Mouse (Mus musculus) ES-Bruce4 (cell line): ENCODE data around the gene Prune1. TPM values are rescaled to one million over a fixed set of nuclear protein-coding genes. Genes with fewer than 3 reads are reported as not detected.

Source experiments
- H3K27ac ChIP-seq: 2 replicates; pipeline ENCODE4 v1.5.1; 2012; ENCODE audit warnings: low read length, inconsistent platforms; ENCODE audit not compliant: insufficient read depth
- H3K27me3 ChIP-seq: 2 replicates; pipeline ENCODE4 v1.6.1; 2012; ENCODE audit warnings: mild to moderate bottlenecking, low read length, inconsistent platforms; ENCODE audit not compliant: control insufficient read depth, poor library complexity, insufficient read depth, severe bottlenecking
- H3K36me3 ChIP-seq: 2 replicates; pipeline ENCODE4 v1.6.1; 2012; ENCODE audit warnings: inconsistent platforms, mild to moderate bottlenecking, low read length, moderate library complexity; ENCODE audit not compliant: control insufficient read depth, poor library complexity, insufficient read depth, severe bottlenecking
- H3K4me1 ChIP-seq: one replicate; pipeline ENCODE4 v1.8.1; 2011; ENCODE audit warnings: low read length; ENCODE audit not compliant: control insufficient read depth, insufficient read depth
- H3K4me3 ChIP-seq: 2 replicates; pipeline ENCODE4 v1.5.1; 2011; ENCODE audit warnings: low read depth, mild to moderate bottlenecking, low read length
- H3K9ac ChIP-seq: 2 replicates; pipeline ENCODE4 v1.6.1; 2012; ENCODE audit warnings: low read depth, mild to moderate bottlenecking, inconsistent platforms; ENCODE audit not compliant: poor library complexity, severe bottlenecking
- H3K9me3 ChIP-seq: replicated peaks from 2 replicates; pipeline ENCODE4 v1.6.1; 2012; ENCODE audit warnings: mild to moderate bottlenecking, low read length, inconsistent platforms; ENCODE audit not compliant: control insufficient read depth, poor library complexity, insufficient read depth, severe bottlenecking
- CTCF ChIP-seq: IDR thresholded peaks from one replicate; pipeline ENCODE4 v1.8.1; 2011; ENCODE audit warnings: low read depth, low read length
- EP300 ChIP-seq: IDR thresholded peaks from 2 replicates; pipeline ENCODE4 v1.6.1; 2011; ENCODE audit warnings: low read depth, low read length; ENCODE audit not compliant: insufficient read depth
- POLR2A ChIP-seq: IDR thresholded peaks from one replicate; pipeline ENCODE4 v1.8.1; 2011; ENCODE audit warnings: low read length; ENCODE audit not compliant: insufficient read depth
- polyA plus RNA-seq: library from polyadenylated mRNA; stranded (reverse); fragments of >200 nt; gene quantifications from 2 replicates; pipeline ENCODE4 v1.2.4, GENCODE M21; 2011; ENCODE audit warnings: low read depth; ENCODE audit not compliant: missing spikeins, insufficient read depth, insufficient read length

Gene Prune1
- polyA plus RNA-seq, 1 experiment = 43.9 TPM

GRCm38 (mm10) chr3:95243086-95243485 is 38.8 kb downstream of the Prune1 start:
- no peak overlapping the region for H3K27ac ChIP-seq
- no peak overlapping the region for H3K9ac ChIP-seq
- no peaks in the 10 kb centered on the region for H3K9me3 ChIP-seq
- no peaks in the 10 kb centered on the region for H3K36me3 ChIP-seq
- H3K4me1 ChIP-seq = peaks cover 2% of the 10 kb centered on the region
- H3K4me3 ChIP-seq = no peak overlapping the region
- H3K27me3 ChIP-seq = no peaks in the 10 kb centered on the region
- TF ChIP-seq POLR2A (no peak), CTCF (no peak)

DNA sequence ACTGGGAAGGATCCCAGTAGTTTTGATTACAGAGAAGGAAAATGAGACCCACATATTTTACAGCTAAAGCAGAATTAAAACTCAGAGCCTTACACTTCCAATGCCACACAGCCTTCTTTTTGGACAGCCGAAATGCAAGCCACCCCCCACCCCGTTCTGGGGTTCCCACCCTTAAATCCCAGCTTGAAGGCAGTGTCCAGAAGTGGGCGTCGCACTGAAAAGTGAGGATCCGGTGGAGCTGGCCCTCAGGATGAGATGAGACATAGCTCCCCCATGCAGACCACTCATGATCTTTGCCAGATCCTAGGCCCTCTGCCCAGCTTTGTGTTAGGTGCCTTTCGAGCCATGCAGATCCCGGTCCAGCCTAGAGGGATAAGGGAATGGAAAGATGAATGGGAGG is 40.4 kb downstream of the Prune1 start, which contains the start of gene Gm128:
Gene Gm128, minus strand, starts transcription at position 101 of the 400 bp plus-strand sequence.
- peak within 1 kb of the TSS; percentile 46 for H3K4me3 ChIP-seq
- TF ChIP-seq POLR2A (no peak), CTCF (no peak), EP300 (no peak)
- no peaks in the 10 kb centered on the region for H3K36me3 ChIP-seq
- peaks cover 2% of the 10 kb centered on the region for H3K4me1 ChIP-seq
- peak within 1 kb of the TSS; percentile 54 for H3K9ac ChIP-seq
- no peaks in the 10 kb centered on the region for H3K9me3 ChIP-seq
- H3K27ac ChIP-seq = no peak within 1 kb of the TSS
- no peaks in the 10 kb centered on the region for H3K27me3 ChIP-seq

DNA sequence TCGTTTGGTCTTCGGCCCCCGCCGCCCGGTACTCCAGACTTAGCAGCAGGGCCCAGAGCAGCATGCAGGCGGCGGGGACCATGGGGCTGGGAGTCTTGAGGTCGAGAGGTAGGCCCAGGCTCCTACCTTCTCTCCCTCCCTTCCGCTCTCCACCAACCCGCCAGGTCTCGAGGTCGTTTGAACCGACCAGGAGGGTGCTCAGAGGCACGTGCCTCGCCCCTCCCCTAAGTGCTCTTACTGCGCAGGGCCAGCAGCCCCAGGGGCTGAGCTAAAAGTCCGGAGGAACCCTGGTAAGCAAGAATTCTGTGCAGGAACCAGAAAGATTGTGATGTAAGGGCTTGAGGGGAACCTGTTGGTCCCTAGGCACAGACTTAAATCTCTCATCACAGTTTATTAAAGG is 41.0 kb downstream of the Prune1 start:
- no peaks in the 10 kb centered on the region for H3K9me3 ChIP-seq
- peak overlapping the region; percentile 54 for H3K9ac ChIP-seq
- H3K27ac ChIP-seq = no peak overlapping the region
- no peak for TF ChIP-seq CTCF
- TF ChIP-seq POLR2A = no peak
- TF ChIP-seq EP300 = no peak
- H3K36me3 ChIP-seq = no peaks in the 10 kb centered on the region
- H3K4me1 ChIP-seq = peaks cover 3% of the 10 kb centered on the region
- H3K4me3 ChIP-seq = peak overlapping the region; percentile 46
- no peaks in the 10 kb centered on the region for H3K27me3 ChIP-seq

DNA sequence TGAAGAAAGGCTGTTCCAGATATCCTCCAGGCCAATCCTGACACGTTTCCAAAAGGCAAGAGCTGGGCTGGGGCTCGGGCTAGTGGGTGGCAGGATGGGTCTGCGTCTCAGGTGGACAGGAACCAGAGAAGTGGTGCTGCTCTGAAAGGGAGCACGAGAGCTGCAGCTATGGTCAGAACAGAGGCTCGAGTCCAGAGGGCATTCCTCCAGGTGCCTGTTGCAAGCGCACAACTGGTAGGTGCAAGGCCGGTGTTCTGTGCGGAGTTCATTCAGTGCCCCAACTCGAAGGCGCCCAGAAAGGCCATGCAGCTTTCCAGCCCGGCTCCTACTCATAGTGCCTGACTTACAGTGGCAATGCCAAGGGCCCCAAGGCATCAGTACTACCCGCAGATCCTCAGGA is 41.9 kb downstream of the Prune1 start:
- H3K27ac ChIP-seq = no peak overlapping the region
- no peak for TF ChIP-seq POLR2A
- no peak for TF ChIP-seq CTCF
- no peak for TF ChIP-seq EP300
- H3K9ac ChIP-seq = no peak overlapping the region
- no peaks in the 10 kb centered on the region for H3K27me3 ChIP-seq
- peaks cover 5% of the 10 kb centered on the region for H3K4me1 ChIP-seq
- H3K9me3 ChIP-seq = no peaks in the 10 kb centered on the region
- 0 out of 2 replicates have a peak overlapping the region, but pooled peaks have one; percentile 4 for H3K4me3 ChIP-seq
- no peaks in the 10 kb centered on the region for H3K36me3 ChIP-seq

- no peak overlapping the region for H3K27ac ChIP-seq
- peaks cover 6% of the 10 kb centered on the region for H3K36me3 ChIP-seq
- no peaks in the 10 kb centered on the region for H3K27me3 ChIP-seq
- no peak for TF ChIP-seq POLR2A
- TF ChIP-seq EP300 = no peak
- TF ChIP-seq CTCF = no peak
- H3K9ac ChIP-seq = no peak overlapping the region
- H3K4me3 ChIP-seq = no peak overlapping the region
- peaks cover 5% of the 10 kb centered on the region for H3K4me1 ChIP-seq
- H3K9me3 ChIP-seq = no peaks in the 10 kb centered on the region
Measured at GRCm38 (mm10) chr3:95239022-95239421, 42.9 kb downstream of the Prune1 start.

DNA sequence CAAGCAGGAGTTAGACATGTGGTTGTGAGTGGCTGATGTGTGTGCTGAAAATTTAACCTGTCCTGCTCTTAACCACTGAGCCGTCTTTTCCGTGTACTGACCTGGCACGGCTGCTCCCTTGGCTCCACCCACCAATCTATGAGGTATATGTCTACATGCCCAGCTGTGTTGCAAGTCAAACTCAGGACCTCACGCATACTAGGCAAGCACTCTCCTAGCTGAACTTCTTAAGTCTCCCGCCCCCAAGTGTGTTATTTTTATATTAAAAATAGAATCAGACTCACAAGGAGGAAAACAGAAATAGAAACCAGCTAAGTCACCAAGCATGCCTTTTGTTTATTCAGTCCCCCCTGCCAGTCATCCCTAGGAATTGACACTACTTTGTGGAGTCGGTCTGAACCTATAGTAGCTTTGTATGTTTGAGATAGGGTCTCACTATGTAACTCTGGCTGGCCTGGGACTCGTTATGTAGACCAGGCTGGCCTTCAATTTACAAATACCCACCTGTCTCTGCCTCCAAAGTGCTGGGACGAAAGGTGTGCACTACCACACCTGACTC is 44.3 kb downstream of the Prune1 start:
- Histone ChIP-seq H3K9ac (no peak overlapping the region), H3K36me3 (peaks cover 12% of the 10 kb centered on the region), H3K27me3 (no peaks in the 10 kb centered on the region), H3K4me1 (peaks cover 7% of the 10 kb centered on the region), H3K4me3 (no peak overlapping the region), H3K9me3 (no peaks in the 10 kb centered on the region), H3K27ac (no peak overlapping the region)
- TF ChIP-seq EP300 (no peak), CTCF (no peak), POLR2A (no peak)
